Mouse (Mus musculus): ENCODE results near the gene Fth1.

Gene Fth1

DNA sequence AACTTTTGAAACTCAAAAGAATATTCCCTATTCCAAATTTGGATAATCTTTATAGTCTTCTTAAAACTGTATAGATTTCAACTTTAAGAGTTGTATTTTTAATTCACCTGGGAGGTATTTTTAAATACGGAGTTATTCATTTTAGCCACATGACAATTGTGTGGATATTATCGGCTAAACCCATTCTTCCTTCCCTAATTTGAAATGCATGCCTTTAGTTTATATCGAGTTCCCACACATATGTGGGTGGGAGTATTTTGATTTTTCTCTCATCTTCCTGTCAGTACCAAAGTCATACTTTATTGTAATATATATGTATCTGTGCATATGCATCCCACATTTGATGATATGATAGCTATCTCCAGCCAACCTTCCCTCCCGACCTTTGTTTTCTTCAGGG lies at the start of gene Fth1:
TSS of gene Fth1 (plus strand) at position 341 of the 400 bp plus-strand sequence.
- no peak for DNase-seq

DNA sequence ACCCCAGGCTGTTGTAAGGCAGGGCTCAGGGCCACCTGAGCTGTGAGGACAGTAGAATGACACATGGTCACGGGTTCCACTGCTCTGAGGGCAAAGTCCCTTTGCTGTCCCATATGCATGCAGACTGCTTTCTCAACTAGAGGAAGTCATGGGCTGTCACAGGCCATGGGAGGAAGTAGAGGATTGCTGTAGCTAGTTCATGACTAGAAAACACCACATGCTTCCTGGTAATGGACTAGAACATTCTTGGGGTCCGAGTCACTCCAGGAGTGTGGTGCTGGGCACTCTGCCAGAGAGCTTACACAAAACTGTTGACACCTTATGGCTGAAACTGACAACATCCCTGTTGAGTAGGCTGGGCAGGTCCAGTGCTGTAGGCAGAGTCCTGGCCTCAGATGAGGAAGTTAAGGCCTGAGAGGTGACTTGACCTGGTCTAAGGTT lies 49.2 kb upstream of the Fth1 start:
- peak; percentile 94 for DNase-seq

DNA sequence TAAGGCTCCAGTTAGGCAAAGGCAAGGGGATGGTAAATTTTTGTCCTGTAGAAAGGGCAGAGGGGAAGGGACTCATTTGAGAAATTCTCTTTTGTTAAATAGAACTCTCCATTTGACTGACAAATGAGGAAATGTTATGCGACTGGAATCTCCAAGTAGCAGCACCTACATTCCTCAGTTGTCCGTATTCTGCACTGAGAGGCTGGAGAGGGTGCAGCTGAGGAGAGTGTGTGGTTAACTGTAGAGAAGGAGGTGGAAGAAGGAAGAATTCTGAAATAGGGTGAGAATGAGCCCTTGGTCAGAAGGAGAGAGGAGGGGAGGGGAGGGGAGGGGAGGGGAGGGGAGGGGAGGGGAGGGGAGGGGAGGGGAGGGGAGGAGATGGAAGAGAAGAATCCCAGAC lies 46.5 kb upstream of the Fth1 start:
- no peak for DNase-seq

- DNase-seq, result no peak
These were observed 43.8 kb upstream of the Fth1 start for GRCm38 (mm10) chr19:9936579-9936978.

DNA sequence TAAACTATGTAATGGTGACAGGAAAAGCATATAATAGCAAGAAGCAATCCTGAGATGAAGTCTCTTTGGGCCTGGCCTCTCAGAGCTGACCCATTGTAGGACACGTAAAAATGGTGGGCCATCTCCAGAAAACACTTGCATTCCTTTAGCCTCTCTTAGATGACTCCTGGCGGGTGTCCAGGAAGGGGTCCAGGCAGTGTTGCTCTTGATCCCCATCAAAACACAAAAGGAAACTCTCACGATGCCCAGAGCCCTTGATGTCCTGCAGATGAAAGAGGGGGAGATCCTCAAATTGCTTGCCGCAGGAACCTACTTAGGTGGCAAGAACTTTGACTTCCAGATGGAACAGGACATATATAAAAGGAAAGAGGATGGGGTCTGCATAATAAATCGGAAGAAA lies 43.0 kb upstream of the Fth1 start:
- no peak for DNase-seq

- DNase-seq, result no peak
These were observed 42.1 kb upstream of the Fth1 start for GRCm38 (mm10) chr19:9938156-9938823.

DNA sequence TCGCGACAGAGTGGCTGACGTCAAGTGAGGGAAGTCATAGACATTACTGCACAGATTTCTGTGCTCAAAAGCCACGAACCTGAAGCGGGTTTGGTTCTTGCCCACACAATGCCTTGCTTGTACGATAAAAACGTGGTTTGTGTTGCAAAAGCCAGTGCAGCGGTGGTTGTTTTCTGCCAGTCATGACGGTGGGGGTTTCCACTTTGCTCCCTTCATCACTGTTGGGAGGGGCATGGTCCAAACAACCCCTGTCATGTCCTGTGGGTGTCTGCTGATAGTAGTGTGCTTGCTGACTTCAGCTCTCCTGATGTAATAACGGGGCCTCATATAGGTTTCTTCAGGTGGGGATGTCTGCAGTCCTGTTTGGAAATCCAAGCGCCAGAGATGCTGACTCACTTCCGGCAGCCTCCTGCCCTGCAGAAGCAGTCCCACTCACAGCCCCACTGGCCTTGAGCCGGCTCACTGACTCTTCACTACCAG lies 41.5 kb upstream of the Fth1 start:
- DNase-seq, result peak; percentile 97

DNA sequence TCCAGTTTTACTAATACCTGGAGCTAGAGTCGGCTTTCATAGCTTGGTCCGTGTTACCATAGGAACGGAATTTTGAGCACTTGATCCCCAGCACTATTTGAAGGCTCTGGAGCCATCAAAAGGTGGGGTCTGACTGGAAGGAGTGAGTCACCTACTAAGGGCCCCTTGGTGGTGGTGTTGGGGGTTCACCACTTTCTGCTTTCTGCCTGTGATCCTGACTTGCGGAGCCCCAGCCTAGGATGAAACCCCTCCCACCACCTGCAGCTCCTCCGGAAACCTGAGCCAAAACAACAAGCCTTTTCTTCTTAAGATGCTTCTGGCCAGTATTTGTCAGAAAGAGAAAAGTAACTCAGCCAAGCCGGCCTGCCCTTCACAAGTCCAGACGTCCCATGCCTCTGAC lies 40.6 kb upstream of the Fth1 start:
- no peak for DNase-seq

DNA sequence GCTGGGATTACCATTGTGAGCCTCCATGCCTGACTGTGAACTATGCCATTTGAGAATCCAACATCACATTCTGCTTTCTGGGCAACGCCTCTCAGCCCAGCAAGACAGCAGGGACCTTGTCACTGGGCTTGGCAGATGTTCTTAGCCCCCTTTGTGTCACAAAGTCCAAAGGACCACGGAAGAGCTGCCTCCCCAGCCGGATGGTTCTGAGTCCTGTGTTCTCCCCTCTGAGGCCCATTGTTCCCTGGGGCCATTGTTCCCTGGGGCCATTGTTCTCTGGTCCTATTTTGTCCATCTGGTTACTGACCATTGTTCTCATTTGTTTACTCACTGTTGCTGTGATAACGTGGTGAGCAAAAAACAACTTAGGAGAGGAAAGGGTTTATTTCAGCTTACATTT lies 39.5 kb upstream of the Fth1 start:
- no peak for DNase-seq

DNA sequence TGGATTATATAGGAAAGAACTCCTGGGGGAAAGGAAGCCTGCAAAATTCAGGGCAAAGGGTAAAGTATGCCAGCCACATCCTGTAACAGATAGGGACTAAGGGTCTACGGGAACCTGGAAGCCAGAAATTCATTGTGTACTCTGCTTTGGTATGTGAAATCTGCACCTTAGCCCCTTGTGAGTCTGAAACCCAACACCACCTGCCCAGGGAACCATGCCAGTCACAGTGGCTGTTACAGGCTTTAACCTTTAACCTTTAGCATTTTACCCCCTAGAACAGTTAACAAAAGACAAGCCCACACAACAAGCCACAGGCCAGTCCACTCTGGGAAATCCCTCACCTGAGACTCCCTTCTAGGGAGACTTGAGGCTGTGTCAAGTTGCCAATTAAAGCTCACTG lies 38.6 kb upstream of the Fth1 start:
- DNase-seq, result no peak

- peak; percentile 94 for DNase-seq
These were observed 37.6 kb upstream of the Fth1 start for GRCm38 (mm10) chr19:9942539-9943533.

DNA sequence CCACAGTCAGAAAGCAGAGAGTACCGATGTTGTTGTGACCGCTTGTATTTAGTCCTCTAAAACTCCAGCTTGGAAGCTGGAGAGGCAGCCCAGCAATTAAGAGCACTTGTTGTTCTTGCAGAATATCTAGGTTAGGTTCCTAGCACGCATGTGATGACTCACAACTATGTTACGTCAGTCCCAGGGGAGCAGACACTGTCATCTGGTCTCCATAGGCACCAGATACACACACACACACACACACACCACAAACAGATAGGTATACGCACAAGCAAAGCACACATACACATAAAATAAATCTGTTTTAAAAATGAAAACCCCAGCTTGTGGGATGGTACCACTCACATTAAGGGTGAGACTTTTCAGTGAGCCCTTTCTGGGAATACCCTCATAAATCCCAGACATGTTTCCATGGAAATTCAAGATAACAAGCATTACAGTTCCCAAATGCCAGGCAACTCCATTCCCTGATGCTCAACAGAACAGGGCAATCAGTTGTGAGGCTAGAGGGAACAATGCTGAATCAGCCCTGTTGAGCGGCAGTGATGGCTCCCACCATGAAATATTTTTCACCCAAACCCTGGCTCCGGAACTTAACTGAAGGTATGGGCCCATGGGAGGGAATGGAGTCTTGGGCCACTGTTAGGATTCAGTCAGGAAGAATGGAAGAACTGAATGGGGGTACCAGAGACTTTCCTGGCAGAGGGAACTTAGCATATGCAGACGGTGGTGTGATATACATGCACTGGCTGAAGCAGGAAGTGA lies 34.4 kb upstream of the Fth1 start:
- peak; percentile 97 for DNase-seq

DNA sequence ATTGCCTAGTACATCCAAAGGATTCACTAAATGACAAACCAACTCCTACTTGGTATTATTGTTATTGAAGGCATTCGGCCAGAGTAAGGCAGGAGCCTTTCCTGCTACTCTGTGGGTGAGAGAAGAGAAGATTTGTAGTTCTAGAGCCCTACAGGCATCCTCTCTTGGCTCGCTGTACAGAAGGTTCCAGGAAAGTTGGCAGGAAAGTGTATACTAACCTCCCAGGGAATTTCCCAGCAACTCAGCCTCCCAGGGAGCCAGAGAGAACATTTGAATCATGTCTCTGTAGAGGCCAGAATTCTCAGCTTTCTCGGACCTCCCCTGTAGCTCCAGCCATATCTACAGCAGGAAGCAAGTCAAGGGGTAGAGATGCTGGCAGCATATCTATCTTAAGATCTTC lies 33.4 kb upstream of the Fth1 start:
- DNase-seq, result peak; percentile 96

GRCm38 (mm10) chr19:9952390-9952789 lies 28.0 kb upstream of the Fth1 start:
- DNase-seq, result peak; percentile 96

DNA sequence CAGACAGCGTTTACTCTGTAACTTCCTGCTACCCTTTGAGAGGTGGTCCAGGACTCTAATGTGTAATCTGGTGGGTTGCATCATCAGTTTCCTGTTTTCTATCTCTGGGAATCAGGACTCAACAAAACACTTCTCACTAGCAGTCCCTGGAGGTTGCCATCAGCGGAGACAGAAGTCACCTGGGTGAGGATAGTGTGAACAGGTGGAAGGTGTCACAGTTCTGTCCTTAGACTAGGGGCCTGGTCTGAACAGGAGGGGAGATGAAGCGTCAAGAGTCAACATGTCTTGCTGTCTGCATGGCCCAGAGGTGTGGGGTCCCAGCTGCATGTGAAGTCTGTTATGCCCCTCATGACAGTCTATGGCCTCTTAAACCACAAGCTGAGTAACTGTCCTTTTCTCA lies 27.5 kb upstream of the Fth1 start:
- DNase-seq, result peak; percentile 91

DNA sequence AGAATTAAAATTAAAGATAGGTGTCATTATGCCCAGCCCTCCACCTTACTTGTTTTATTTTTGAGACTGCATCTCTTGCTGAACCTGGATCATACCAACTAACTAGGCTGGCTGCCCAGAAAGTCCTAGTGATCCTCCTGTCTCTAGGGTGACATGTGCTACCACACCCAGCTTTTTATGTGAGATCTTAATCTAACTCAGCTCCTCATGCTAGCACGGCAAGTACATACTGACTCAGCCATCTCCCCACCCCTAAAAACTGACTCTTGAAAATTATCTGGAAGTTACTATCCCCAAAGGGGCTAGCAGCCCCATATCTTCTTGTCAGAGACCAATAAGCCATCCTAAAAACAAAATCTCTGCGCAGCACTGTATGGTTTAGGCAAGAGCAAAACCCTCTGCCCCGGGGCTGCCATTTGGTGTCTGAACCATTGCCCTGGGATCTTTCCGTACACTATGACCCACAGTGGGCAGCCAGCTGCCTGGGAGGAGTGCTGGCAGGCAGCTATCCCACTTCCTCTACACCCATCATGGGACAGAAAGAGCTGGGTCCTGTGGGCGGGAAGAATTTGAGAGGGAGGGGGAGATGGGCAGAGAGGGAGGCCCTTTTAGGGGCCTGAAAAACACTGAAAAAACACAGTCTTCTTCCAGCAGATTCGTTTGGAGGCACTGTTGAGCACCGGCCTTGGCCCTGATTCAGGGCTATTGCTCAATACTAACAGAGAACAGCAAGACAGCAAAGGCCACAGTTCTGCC lies 26.2 kb upstream of the Fth1 start:
- peak; percentile 100 for DNase-seq

- no peak for DNase-seq
These were observed 25.6 kb upstream of the Fth1 start for GRCm38 (mm10) chr19:9954811-9955202.

DNA sequence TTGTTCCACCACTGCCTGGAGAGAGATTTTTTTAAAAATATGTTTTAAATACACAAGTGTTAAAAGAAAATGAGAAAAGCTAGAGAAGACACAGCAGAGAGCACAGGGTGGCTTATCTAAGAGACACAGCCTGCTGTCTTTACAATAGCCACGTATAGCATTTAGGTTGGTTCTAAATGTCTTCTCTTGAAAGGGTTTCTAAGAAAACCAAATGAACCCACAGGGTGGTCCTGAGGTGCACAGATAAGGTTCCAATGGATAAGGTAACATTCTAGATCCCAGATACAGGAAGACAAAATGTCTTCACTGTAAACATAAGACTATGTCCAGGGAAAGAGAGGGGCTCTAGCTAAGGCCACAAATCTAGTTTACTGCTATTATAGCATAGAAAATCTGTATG lies 25.0 kb upstream of the Fth1 start:
- no peak for DNase-seq

DNA sequence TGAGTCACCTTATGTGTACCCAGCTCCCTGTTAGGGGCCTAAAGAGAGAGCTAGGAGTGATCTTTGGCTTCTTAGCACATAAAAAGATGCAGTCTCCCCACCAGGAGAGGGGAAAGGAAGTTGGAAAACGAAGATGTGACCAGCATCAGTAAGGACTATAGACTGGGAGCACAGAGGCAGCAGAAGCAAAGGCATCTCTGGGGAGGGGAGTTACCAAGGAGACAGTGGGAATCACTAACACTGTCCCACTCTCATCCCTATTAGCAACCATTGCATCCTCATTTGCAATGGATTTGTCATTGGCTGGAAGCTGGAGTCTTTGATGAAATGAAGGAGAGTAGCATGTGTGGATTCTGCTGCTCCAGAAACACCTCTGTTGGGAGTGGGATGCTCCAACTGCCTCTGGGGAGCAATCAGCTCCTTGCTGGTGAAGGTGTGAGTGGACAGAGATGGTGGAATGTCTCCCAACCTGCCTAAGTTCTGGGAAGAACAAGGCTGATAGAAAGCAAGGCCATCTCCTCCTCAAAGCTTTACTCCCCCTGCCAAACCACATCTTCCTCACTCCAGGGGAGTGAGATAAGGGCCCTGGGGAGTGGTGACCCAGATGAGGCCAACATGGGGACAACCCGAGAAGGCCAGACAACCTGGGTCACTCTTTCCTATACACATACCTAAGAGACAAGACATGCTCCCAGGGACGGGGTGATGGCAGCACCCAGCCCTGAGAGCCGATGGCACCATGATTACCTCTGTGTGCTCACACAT lies 23.6 kb upstream of the Fth1 start:
- DNase-seq, result peak; percentile 89

DNA sequence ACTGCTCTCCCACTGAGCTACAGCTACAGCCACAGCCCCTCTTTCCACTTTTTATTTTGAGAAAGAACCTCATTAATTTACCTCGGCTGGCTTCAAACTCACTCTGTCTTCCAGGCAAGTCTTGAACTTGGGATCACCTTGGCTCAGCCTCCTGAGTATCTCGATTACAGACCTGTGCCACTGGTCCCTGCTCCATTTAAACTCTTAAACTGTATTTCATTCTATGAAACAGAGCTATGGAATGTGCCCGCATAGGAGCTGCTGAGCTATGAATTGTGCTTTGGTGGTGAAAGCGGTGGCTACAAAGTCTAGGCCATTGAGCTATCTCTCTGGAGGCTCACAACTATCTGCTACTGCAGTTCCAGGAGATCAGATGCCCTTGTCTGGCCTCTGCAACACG lies 22.4 kb upstream of the Fth1 start:
- peak; percentile 65 for DNase-seq

DNA sequence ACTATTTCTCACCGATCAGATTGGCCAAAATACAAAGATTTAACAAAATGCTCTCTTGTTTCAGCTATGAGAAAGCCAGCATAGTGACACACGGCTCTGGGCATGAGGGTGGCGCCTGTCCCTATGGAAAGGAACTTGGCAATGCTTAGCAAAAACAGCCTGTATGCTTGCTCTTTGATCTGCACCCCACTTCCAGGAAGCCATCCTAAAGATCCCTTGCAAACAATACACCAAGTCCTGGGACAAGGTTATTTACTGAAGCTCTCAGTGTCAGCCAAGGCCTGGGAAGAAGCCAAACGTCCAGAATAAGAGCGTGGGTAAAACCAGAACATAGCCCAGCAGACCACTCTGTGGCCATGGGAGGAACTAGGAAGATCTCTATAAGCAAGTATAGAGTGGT lies 19.6 kb upstream of the Fth1 start:
- no peak for DNase-seq
